Mouse (Mus musculus) kidney, postnatal 0 days (tissue): ENCODE data around the gene Gstt3. TPM values are rescaled to one million over a fixed set of nuclear protein-coding genes. Genes with fewer than 3 reads are reported as not detected.

Experiments
- ATAC-seq: fragments of 200-750 bp; cut with Nextera tagmentation; replicated peaks from 2 replicates; pipeline ENCODE4 v1.8.0; 2017; ENCODE audit warnings: low read depth, moderate number of reproducible peaks, moderate TSS enrichment, moderate library complexity; ENCODE audit not compliant: low FRiP score
- DNase-seq: peaks from one replicate; pipeline ENCODE4 v3.0.0-alpha.2; 2016; ENCODE audit warnings: low spot score
- H3K27ac ChIP-seq: fragments of 300-500 bp; sonication (generic); 2 replicates; pipeline ENCODE4 v1.5.1; 2014; ENCODE audit warnings: mild to moderate bottlenecking
- H3K27me3 ChIP-seq: fragments of 300-500 bp; sonication (generic); 2 replicates; pipeline ENCODE4 v1.6.1; 2014; ENCODE audit warnings: low read length, mixed read lengths; ENCODE audit not compliant: insufficient read depth
- H3K36me3 ChIP-seq: fragments of 300-500 bp; sonication (generic); 2 replicates; pipeline ENCODE4 v1.6.1; 2014; ENCODE audit warnings: low read length, mixed read lengths; ENCODE audit not compliant: insufficient read depth
- H3K4me1 ChIP-seq: fragments of 300-500 bp; sonication (generic); replicated peaks from 2 replicates; pipeline ENCODE4 v1.6.1; 2014; ENCODE audit warnings: antibody characterized with exemption, low read length, mixed read lengths; ENCODE audit not compliant: insufficient read depth
- H3K4me2 ChIP-seq: fragments of 300-500 bp; sonication (generic); 2 replicates; pipeline ENCODE4 v1.6.1; 2014; ENCODE audit warnings: mild to moderate bottlenecking, low read length, moderate library complexity, mixed read lengths
- H3K4me3 ChIP-seq: fragments of 300-500 bp; sonication (generic); replicated peaks from 2 replicates; pipeline ENCODE4 v1.5.1; 2014; ENCODE audit warnings: low read depth, low read length
- H3K9ac ChIP-seq: fragments of 300-500 bp; sonication (generic); 2 replicates; pipeline ENCODE4 v1.6.1; 2014; ENCODE audit warnings: low read depth, low read length
- H3K9me3 ChIP-seq: fragments of 300-500 bp; sonication (generic); replicated peaks from 2 replicates; pipeline ENCODE4 v1.6.1; 2016; ENCODE audit warnings: low read length, inconsistent platforms, mixed read lengths
- CTCF ChIP-seq: IDR thresholded peaks from 2 replicates; pipeline ENCODE4 v1.5.1; 2016; ENCODE audit warnings: antibody characterized with exemption, low read depth, mild to moderate bottlenecking, moderate library complexity
- WGBS: fragments of 180-500 bp; shearing (Covaris S2); extraction: QIAGEN DNeasy Blood & Tissue Kit; methylation state at CpG from one replicate; pipeline ENCODE4 v1.1.7; 2014; 5-methylcytosine and 5-hydroxymethylcytosine counted together
- polyA plus RNA-seq: library from polyadenylated mRNA; unstranded; fragments of >200 nt; fragmentation: Nextera tagmentation; extraction: Ambion mirVana; gene quantifications from 2 replicates; pipeline ENCODE4 v1.2.1, GENCODE M21; 2015

The Gstt3 gene
- polyA plus RNA-seq, 1 experiment from 2014 or later = 78.3 TPM

DNA sequence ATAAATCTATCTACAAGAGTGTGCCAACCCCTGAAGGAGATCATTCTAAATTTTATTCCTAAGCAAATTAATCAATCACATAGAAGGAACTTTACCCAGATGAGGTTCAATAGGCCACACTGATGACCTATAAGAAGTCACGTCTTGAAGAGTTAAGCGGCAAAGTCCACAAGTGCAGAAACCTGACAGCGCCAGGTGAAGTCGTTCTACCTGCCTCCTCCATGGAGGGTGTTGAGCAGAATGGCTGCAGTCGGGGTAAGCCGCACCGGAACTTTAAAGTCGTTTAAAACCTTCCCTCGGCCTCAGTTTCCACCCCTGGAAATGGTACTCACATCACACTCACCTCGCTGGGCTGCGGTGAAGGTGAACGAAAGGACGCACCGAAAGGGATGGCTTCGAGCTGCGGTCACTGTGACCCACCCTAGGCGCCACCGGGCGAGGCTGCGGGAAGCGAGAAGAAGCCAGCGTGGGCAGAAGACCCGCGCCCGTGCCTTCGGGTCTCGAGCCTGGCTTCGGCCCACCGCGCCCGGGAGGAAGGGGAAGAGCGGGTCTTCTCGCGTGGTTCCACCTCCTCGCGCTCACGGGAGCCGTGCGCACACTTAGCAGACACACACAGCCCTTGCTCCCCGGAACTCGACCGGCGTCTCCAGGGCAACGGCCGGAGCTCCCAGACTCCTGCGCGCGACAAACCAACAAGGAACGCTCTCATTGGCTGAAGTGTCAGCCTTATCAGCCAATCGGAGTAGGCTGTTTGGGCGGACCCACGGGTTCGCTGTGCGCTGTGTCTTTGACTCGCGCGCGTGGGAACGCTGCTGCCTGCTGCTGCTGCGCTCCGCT lies 17.3 kb downstream of the Gstt3 start, which contains the start of gene Cabin1:
Gene Cabin1 (minus strand): TSS at position 660 of the 837 bp plus-strand sequence.
- peak within 1 kb of the TSS; percentile 90 for H3K9ac ChIP-seq
- DNase-seq (peak; percentile 97), ATAC-seq (peak; percentile 98)
- peak within 1 kb of the TSS; percentile 82 for H3K27ac ChIP-seq
- no peaks in the 10 kb centered on the region for H3K4me1 ChIP-seq
- H3K4me2 ChIP-seq = peak within 1 kb of the TSS; percentile 88
- no peaks in the 10 kb centered on the region for H3K36me3 ChIP-seq
- no peaks in the 10 kb centered on the region for H3K27me3 ChIP-seq
- WGBS = under 1% methylated on average over 61 of the region's 61 CpGs
- H3K9me3 ChIP-seq = no peaks in the 10 kb centered on the region
- H3K4me3 ChIP-seq = peak within 1 kb of the TSS; percentile 87
- no peak for TF ChIP-seq CTCF

DNA sequence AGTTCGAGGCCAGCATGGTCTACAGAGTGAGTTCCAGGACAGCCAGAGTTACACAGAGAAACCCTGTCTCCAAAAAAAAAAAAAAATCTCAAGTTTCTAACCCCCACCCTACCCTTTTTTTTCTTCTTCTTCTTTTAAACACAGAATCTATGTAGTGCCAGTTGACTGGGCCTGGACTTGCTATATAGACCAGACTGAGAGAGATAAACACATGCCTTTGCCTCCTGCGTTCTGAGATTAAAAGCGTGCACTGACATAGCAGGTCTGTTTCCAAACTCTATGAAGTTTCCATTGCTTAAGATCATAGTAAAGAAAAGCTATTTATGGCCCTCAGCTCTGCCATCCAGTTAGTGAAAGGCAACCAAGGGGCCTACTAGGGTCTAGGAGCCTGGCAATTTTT lies 18.8 kb downstream of the Gstt3 start:
- Histone ChIP-seq H3K27ac (no peak overlapping the region), H3K4me1 (no peaks in the 10 kb centered on the region), H3K9ac (0 out of 2 replicates have a peak overlapping the region, but pooled peaks have one; percentile 10), H3K4me2 (no peak overlapping the region), H3K36me3 (0 out of 2 replicates have a peak, but pooled peaks cover 2% of the 10 kb centered on the region), H3K4me3 (no peak overlapping the region), H3K9me3 (no peaks in the 10 kb centered on the region), H3K27me3 (no peaks in the 10 kb centered on the region)
- DNase-seq (no peak), ATAC-seq (no peak)
- WGBS = 100% methylated on average over 3 of the region's 3 CpGs
- no peak for TF ChIP-seq CTCF

DNA sequence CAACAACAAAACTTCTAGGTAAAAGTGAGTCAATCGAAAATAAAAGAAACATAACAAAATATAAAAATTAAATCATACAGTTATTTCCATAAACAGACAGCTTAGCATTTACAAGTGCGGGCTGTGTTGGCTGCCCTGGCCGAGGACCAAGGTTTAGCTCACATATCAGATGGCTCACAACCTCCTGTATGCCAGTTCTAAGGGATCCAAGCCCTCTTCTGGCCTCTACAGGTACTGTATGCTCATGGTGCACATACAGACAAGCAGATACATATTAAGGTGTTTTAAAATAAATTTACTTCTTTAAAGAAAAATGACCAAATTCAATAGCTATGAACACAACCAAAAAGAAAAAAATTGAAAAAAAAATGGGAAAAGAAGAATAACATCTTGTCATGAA lies 20.9 kb downstream of the Gstt3 start:
- H3K4me1 ChIP-seq = no peaks in the 10 kb centered on the region
- H3K9me3 ChIP-seq = no peaks in the 10 kb centered on the region
- ATAC-seq (no peak), DNase-seq (no peak)
- TF ChIP-seq CTCF = no peak
- no peak overlapping the region for H3K9ac ChIP-seq
- H3K27me3 ChIP-seq = no peaks in the 10 kb centered on the region
- no peak overlapping the region for H3K4me3 ChIP-seq
- 97% methylated on average over 3 of the region's 3 CpGs for WGBS
- peaks cover 8% of the 10 kb centered on the region; the same call in 1 of the 2 replicates for H3K36me3 ChIP-seq
- no peak overlapping the region for H3K4me2 ChIP-seq
- no peak overlapping the region for H3K27ac ChIP-seq

DNA sequence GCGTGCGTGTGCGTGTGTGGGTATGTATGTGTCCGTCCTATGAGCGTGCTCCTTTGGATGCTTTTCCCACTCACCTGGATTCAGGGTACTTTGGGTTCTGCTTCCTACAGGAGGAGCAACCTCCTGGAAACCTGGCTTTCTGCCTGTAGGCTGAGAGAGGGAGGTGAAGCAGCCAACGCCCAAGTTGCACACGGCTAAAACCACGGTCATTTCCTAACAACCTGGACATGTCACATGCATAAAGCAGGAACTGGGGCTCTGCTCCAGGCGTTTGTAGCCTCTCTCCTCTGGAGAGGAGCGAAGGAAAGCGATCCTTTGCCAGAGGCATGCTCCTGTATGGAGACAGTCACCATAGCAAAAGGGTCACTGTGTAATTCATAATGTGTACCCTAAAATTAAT lies 24.5 kb downstream of the Gstt3 start:
- H3K4me1 ChIP-seq = no peaks in the 10 kb centered on the region
- no peak for TF ChIP-seq CTCF
- ATAC-seq (no peak), DNase-seq (no peak)
- 94% methylated on average over 11 of the region's 11 CpGs for WGBS
- H3K9me3 ChIP-seq = no peaks in the 10 kb centered on the region
- no peak overlapping the region for H3K27ac ChIP-seq
- no peak overlapping the region for H3K9ac ChIP-seq
- no peaks in the 10 kb centered on the region for H3K27me3 ChIP-seq
- no peak overlapping the region for H3K4me3 ChIP-seq
- peaks cover 41% of the 10 kb centered on the region for H3K36me3 ChIP-seq
- H3K4me2 ChIP-seq = no peak overlapping the region

DNA sequence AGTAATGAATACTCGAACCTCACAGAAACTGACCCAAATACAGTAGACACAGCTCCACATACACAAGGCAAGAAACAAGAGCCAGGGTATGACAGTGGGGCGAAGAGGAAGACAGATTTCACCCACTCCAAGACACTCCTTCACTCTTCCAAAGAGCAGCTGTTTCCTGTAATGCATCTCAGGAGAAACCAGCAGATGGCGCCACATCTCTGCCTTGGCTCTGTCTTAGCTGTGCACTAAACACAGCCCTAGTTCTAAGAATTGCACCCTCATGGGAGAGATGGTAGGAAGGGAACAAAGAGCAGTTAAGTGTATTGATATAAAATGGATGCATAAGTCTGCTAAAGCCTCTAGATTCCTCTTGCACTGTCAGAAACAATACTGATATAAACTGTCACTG lies 37.2 kb downstream of the Gstt3 start:
- peak; percentile 98 for TF ChIP-seq CTCF
- no peak overlapping the region for H3K4me3 ChIP-seq
- no peaks in the 10 kb centered on the region for H3K4me1 ChIP-seq
- no peak overlapping the region for H3K4me2 ChIP-seq
- H3K27ac ChIP-seq = no peak overlapping the region
- no peaks in the 10 kb centered on the region for H3K27me3 ChIP-seq
- peaks cover 67% of the 10 kb centered on the region for H3K36me3 ChIP-seq
- H3K9ac ChIP-seq = no peak overlapping the region
- 47% methylated on average over 3 of the region's 3 CpGs for WGBS
- DNase-seq (peak; percentile 86), ATAC-seq (peak; percentile 65)
- no peaks in the 10 kb centered on the region for H3K9me3 ChIP-seq

DNA sequence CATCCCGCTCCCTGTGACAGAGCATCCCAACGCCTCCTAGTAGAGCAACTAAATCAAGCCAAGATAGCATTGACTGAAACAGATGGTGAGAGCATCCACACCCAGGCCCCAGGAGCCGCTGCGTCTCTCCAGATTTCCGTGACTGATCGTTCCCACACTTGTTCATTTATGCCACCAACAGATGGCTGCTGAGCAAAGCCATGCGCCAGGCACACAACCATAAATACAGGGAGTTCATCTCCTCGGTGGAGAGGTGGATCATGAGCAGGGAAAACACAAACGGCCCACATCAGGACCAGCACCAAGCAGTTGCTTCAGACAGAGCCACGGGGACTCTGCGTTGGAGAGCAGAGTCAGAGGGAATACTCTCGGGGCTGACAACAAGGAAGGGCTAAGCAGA lies 37.8 kb downstream of the Gstt3 start:
- Histone ChIP-seq H3K4me2 (no peak overlapping the region), H3K9ac (no peak overlapping the region), H3K4me1 (no peaks in the 10 kb centered on the region), H3K4me3 (no peak overlapping the region), H3K27ac (no peak overlapping the region), H3K27me3 (no peaks in the 10 kb centered on the region), H3K9me3 (no peaks in the 10 kb centered on the region), H3K36me3 (peaks cover 71% of the 10 kb centered on the region)
- no peak for ATAC-seq
- 86% methylated on average over 12 of the region's 12 CpGs for WGBS
- no peak for TF ChIP-seq CTCF
- no peak for DNase-seq
